Mouse (Mus musculus) liver, embryonic 14.5 days (tissue): ENCODE data around the gene Sipa1l3.

Experiments
- CTCF ChIP-seq: IDR thresholded peaks from 2 replicates; pipeline ENCODE4 v1.5.1; 2016; ENCODE audit warnings: antibody characterized with exemption, low read depth, control low read depth
- EP300 ChIP-seq: IDR thresholded peaks from 2 replicates; pipeline ENCODE4 v1.6.1; 2016; ENCODE audit warnings: antibody characterized with exemption, low read depth

GRCm38 (mm10) chr7:29558744-29559143 lies 40.3 kb upstream of the Sipa1l3 start:
- TF ChIP-seq CTCF: no peak
- TF ChIP-seq EP300: no peak
